Mouse (Mus musculus) activated CD4-positive, CD25-positive, alpha-beta regulatory T cell, adult 9 weeks (primary cell): ENCODE measurements around the gene Aar2. TPM values are rescaled to one million over a fixed set of nuclear protein-coding genes. Genes with fewer than 3 reads are reported as not detected.

Experiments used
- polyA plus RNA-seq: library from polyadenylated mRNA; unstranded; fragments of 100-300 nt; shearing (Covaris generic); gene quantifications from one replicate; pipeline ENCODE4 v1.2.1, GENCODE M21; 2017

The Aar2 gene
- polyA plus RNA-seq = 33.6 TPM

GRCm38 (mm10) chr2:156547123-156547891, at the start of gene Aar2:
Gene Aar2, plus strand, starts transcription at chr2:156547584.

GRCm38 (mm10) chr2:156613541-156614257, 66.3 kb downstream of the Aar2 start, which contains the start of gene Dlgap4:
Gene Dlgap4, plus strand, starts transcription at chr2:156613705.

Other genes starting within 250 kb of the Aar2 start
- gene Cnbd2, start 235.3 kb upstream of the Aar2 start, polyA plus RNA-seq = 5.1 TPM
- 13.4 TPM for gene Scand1, start 234.9 kb upstream of the Aar2 start, polyA plus RNA-seq
- gene Epb41l1, start 126.7 kb upstream of the Aar2 start, polyA plus RNA-seq = 0.23 TPM
- gene Dlgap4, start 66.1 kb downstream of the Aar2 start, polyA plus RNA-seq = 117 TPM
- not detected for gene Myl9, start 227.8 kb downstream of the Aar2 start, polyA plus RNA-seq